Mouse (Mus musculus) c-Kit-positive CD71-positive TER-119-negative erythroid progenitor cells, embryonic 14.5 days (primary cell): ENCODE results near the gene Lrmda.

Experiments used
- DNase-seq: peaks from one replicate; pipeline ENCODE4 v3.0.0-alpha.2; 2013; ENCODE audit warnings: low read depth

The Lrmda gene

DNA sequence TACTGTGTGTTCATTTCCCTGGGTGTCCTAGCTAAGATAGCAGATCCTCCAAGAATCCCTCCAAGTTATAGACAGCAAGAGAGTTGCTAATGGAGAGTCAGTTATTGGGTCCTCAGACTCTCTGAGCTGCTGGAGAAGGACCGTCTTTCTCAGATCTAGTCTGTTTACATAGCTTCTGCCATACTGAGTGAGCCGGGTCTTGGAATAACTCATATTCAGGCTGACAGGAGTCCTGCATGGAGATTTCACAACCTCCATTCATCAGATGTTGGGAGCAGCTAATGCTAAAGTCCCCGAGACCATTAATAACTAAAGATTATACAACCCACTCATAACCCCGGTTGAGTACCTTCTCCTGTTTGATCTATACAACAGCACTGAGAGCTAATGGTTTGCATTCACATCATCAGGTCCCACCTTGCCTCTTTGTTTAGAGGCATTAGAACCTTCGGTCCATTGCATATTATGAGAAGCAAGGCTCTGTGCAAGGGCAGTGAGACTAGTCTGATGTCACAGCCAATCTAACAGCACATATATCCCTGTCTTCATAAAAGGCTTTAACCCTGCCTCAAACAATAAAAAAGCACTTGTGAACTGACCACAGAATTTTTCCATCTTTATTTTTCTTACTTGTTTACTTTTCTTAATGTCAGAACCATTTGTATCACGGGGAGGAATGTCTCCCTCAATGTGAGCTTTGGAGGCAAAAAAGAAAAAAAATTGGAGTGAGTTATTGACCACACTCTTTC lies 1037.9 kb downstream of the Lrmda start:
- no peak for DNase-seq

DNA sequence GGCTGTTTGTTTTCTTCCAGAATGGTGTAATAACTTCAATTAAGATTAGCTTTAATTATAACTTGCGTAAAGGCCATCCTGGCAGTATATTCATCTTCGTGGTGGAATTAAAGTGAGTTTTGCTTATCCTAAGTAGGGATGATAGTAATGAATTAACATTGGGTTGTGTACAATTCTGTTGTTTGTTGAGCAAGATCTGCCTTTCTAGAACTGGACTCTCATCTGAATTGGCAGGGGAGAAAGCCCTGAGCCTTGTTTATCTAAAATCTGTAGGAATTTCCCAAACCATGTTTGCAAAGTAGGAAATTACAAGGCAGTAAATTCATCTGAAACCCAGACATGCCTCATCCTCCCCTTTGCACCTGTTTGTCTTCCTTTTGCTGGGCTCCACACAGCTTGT lies 1038.5 kb downstream of the Lrmda start:
- DNase-seq: no peak

DNA sequence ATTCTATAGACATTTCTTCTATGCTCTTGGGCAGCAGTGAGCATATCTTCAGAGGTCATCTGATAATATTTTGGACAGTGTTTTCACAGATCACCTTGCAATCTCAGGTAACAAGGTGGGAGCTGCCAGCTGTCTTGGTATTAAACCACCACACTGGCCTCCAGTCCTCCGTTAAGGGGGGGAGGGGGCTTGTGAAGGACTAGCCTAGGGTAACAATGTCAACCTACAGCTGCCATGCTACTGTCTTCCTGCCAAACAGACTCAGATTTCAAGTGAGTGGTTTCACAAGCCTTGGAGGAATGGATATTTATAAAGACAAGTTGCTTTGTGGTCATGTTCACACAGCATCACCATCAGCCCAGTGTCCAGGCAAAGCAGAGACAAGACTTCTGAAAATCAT lies 1059.2 kb downstream of the Lrmda start:
- DNase-seq: no peak

DNA sequence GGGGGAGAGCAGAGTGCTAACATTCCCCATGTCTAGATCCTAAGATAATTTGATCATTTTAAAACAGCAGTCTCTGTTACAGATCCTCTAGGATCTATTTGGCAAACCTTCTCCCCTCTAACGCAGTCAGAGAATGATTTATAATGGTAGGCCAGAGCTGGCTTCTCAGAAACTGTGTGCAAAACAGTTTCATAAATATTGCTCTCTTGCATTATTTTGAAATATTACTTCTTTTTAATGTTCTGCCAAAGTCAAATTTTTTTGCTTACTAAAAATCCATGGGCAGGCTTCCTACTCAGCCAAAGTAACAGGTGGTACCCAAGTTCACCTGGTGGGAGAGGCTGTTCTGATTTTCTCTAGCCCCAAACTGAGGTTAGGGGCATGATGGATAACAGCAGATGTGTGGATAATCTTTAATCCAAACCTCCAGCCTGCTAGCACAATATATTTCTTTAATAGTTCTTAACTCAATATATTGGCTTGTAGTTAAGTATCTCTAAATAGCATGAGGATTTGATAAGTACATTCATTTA lies 1064.8 kb downstream of the Lrmda start:
- DNase-seq: no peak

DNA sequence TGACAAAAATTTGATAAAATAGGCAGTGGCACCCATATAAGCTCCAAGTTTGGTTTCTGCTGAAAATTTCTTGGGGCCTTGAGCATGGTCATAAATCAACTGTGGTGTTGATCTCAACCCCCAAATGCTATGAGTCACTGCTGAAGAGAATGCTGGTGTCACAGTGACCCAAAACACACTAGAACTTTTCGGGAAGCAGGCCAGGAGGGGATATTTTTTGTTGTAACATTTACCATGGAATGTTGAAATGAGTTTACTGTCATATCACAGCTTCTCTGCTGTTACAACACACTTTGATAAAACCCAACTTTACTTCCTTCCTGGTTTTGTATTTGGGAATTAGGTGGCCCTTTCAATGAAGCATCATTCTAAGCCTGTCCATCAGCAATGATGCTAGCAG lies 1065.3 kb downstream of the Lrmda start:
- DNase-seq: no peak

DNA sequence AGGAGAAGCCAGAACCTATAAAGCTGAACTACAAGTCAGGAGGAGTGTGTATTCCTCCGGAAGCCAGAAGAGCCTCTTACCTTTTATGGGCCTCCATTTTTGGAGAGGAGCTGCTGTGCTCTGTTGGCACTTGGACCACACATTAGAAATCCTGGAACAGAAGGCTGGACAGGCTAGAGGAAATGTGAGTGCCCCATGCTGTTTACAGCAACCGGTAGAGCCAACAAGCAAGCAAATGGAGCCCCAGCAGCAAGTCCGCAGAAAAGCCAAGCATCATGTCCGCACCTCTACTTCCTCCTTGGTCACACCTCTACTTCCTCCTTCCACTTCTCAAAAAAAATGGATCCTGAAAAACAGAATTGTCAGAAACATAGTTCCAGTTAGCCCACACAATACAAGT lies 1073.8 kb downstream of the Lrmda start:
- no peak for DNase-seq

DNA sequence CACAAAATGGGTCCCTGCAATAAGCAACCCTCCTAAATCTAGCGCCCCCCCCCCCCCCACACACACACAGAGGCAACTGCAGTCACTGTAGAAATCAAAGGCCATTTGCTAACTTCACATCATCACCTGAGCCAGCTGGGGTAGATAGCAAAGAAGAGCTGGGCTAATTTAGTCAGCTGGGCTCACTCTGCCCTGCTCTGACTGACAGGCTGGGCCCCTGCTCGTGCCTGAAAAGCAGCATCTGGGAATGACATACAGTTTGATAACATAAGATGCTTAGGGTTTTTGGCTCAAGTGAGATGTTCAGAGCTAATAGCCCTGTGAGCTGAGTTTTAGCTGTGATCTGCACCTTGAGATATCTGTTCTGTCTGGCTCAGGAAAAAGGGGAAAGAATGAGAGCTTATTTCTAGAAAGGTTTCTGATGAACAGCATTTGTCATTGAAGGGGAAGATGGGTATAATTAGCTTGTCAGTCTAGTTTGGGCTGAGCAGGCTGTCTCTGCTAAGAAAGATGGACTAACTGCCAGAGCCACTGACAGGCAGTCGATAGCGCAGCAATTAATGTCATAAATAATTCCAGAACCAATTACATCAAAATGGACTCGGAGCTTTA lies 1075.1 kb downstream of the Lrmda start:
- no peak for DNase-seq

DNA sequence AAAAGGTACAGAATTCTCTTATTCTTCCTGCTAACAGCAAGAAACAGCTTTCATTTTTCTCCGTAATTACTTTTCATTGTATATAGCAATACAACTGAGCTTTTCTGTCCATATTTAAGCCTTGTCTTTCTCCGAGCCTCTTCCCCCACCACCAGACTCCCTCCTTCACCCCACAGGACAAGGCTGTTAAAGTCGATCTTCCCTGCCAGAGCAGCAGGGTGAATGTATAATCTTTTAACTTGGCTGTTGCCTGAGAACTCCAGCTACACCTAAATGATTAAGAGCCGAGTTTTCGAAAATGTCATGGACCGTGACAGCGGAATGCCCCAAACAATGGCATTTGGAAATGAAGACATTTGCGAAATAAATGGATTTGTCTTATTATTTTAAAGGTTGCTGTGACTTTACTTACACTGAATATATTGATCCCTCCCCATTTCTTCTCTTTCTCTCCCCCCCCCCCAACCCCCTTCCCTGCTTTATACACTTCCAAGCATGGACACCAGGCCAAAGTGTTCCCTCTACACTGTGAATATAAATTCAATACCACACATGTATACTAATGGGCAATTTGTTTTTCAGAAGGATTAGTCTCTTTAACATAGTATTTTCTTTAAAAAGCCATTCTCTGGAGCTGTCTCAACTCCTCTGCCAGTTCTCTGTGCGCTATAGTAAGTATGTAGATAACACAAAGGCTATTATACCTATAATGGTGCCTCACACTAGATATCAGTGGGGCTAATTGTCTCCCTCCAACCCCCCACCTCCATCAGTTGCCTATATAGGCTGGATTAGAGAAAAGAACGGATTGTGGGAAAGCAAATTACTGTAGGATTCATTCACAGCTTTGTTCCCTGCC lies 1075.9 kb downstream of the Lrmda start:
- no peak for DNase-seq

DNA sequence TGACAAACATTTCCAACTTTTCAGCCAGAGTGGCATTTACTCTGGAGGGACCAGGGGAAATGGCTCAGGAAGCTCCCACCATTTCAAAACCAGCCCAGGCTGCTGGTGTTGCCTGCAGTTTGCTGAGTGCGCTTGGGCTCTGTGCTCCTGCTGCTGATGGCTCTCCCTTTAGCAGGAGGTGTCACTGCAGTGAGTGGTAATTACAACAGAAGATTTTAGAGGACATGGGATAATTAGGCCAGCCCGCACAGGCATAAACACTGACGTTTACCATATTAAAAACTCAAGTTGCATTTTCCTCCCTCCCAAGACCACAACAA lies 1076.5 kb downstream of the Lrmda start:
- no peak for DNase-seq

DNA sequence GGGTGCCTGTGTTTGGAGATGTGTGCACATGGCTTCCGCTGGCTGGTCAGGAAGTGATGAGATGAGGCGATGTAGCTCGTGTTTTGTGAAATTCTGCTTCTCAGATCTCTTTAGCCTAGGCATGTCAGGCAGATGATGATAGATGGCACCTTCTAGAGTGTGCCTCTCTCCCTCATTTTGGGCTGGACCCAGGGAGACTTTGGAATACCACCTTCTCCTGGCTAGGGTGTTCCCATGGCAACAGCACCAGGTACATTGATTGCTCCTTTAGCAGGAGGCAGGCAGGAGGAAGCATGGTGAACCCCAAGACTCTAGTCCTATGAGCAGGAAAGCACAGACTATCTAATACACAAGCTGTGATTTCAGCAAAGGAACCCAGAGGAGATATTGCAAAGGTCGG lies 1076.9 kb downstream of the Lrmda start:
- DNase-seq: no peak
